Mouse (Mus musculus) lung, embryonic 14.5 days (tissue): ENCODE results near the gene Haus2. TPM values are rescaled to one million over a fixed set of nuclear protein-coding genes. Genes with fewer than 3 reads are reported as not detected.
"Not testable (repeated sequence)": the region's sequence is repeated elsewhere in the genome, so short reads cannot be mapped to it uniquely, and the experiment has no call there.

Experiments
- ATAC-seq: fragments of 200-750 bp; cut with Nextera tagmentation; 2 replicates; pipeline ENCODE4 v1.8.0; 2017; ENCODE audit warnings: mild to moderate bottlenecking, moderate TSS enrichment, moderate library complexity; ENCODE audit not compliant: insufficient read depth
- DNase-seq: peaks from one replicate; pipeline ENCODE4 v3.0.0-alpha.2; 2015
- H3K27ac ChIP-seq: fragments of 300-500 bp; sonication (generic); 2 replicates; pipeline ENCODE4 v1.5.1; 2014; ENCODE audit warnings: low read depth, mild to moderate bottlenecking, moderate library complexity
- H3K27me3 ChIP-seq: fragments of 300-500 bp; sonication (generic); 2 replicates; pipeline ENCODE4 v1.6.1; 2014; ENCODE audit warnings: low read length, control low read depth; ENCODE audit not compliant: insufficient read depth
- H3K36me3 ChIP-seq: fragments of 300-500 bp; sonication (generic); 2 replicates; pipeline ENCODE4 v1.6.1; 2014; ENCODE audit warnings: control low read depth; ENCODE audit not compliant: insufficient read depth
- H3K4me1 ChIP-seq: fragments of 300-500 bp; sonication (generic); 2 replicates; pipeline ENCODE4 v1.6.1; 2014; ENCODE audit warnings: antibody characterized with exemption, control low read depth; ENCODE audit not compliant: insufficient read depth
- H3K4me2 ChIP-seq: fragments of 300-500 bp; sonication (generic); 2 replicates; pipeline ENCODE4 v1.6.1; 2014; ENCODE audit warnings: mild to moderate bottlenecking
- H3K4me3 ChIP-seq: fragments of 300-500 bp; sonication (generic); 2 replicates; pipeline ENCODE4 v1.5.1; 2014; ENCODE audit warnings: low read depth, low read length
- H3K9ac ChIP-seq: fragments of 300-500 bp; sonication (generic); 2 replicates; pipeline ENCODE4 v1.6.1; 2014
- H3K9me3 ChIP-seq: fragments of 300-500 bp; sonication (generic); 2 replicates; pipeline ENCODE4 v1.6.1; 2016; ENCODE audit warnings: low read depth, low read length, control low read depth
- CTCF ChIP-seq: IDR thresholded peaks from 2 replicates; pipeline ENCODE4 v1.5.1; 2016; ENCODE audit warnings: antibody characterized with exemption, low read depth
- WGBS: fragments of 180-500 bp; shearing (Covaris S2); extraction: QIAGEN DNeasy Blood & Tissue Kit; methylation state at CpG from one replicate; pipeline ENCODE4 v1.1.7; 2014; 5-methylcytosine and 5-hydroxymethylcytosine counted together
- polyA plus RNA-seq: library from polyadenylated mRNA; unstranded; fragments of >200 nt; fragmentation: Nextera tagmentation; extraction: Ambion mirVana; gene quantifications from 2 replicates; pipeline ENCODE4 v1.2.1, GENCODE M21; 2014

Haus2 gene
- polyA plus RNA-seq, 1 experiment from 2014 or later: 25.7 TPM

DNA sequence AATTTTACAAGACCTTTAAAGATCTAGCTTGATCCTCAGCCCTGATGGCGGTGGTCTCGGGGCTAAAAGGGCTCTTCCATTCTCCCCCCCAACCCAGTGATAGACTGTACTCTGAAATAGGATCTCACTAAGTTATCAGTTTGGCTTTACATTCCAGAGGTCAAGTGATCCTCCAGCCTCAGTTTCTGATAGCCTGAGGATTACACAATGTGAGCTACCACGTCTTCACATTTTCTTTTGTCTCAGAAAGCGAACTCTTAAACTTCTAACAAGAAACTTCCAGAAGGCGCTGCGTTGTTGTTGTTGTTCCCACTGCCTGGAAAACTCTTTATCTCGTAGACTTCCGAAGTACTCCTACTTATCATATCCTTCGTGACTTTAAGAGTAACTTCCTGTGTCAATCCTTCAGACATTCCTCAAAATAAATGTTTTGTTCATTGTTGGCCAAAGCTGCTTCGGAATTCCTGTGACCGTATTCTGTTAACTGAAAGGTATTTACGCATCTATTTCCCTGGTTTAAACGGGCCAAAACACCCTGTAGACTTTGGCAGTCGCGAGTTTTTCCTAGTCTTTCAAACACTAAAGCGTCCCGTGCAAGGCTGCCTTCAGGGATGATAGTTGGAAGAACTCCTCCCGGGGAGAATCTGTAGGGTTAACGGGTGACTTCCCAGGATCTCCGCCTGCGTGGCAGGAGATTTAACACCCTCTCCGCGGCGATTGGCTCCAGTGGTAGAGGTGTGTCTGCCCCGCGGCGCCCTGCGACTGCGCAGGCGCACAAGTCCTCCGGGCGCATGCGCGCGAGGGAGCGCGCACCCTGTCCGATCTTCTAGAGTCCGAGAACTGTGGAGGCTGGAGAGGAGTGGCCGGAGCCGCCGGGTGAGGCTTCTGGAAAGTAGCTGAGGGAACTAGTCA lies 42.0 kb upstream of the Haus2 start, which contains the start of gene Snap23:
Snap23 (plus strand) TSS at position 786 of the 912 bp plus-strand sequence.
- under 1% methylated on average over 42 of the region's 42 CpGs for WGBS
- Histone ChIP-seq H3K4me3 (peak within 1 kb of the TSS; percentile 69), H3K36me3 (no peaks in the 10 kb centered on the region; the same call in 1 of the 2 replicates), H3K9ac (peak within 1 kb of the TSS; percentile 75), H3K4me1 (no peaks in the 10 kb centered on the region), H3K4me2 (peak within 1 kb of the TSS; percentile 82), H3K9me3 (no peaks in the 10 kb centered on the region), H3K27ac (peak within 1 kb of the TSS; percentile 95), H3K27me3 (no peaks in the 10 kb centered on the region)
- peak; percentile 98 for DNase-seq
- peak; percentile 96 for ATAC-seq
- no peak for TF ChIP-seq CTCF

DNA sequence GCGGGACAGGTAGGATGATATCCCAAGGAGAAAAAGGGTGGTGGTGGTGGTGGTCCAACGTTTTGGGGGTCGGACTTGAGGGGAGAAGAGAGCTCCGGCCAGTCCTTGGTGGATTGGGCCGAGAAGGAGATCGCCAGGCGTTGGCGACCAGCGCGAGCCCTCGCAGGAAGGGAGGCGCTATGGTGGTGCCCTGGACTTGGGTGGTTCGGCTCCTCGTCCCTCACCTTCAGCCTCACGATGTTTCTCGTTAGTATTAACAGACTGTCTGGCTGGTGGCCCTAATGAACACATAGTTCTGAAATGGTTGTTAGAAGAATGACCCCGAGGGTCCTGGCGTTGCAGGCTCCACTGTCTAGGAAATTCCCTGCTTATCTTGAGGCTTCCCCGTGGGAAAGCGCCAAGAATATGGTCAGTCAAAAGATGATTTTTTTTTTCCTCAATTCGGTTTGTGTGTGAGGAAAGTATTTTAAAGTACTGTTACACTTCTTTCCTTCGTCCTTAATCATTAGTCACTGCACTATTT lies 41.3 kb upstream of the Haus2 start:
- H3K27ac ChIP-seq: peak overlapping the region; percentile 95
- DNase-seq (no peak), ATAC-seq (peak; percentile 81)
- H3K9ac ChIP-seq: peak overlapping the region; percentile 75
- H3K4me2 ChIP-seq: peak overlapping the region; percentile 82
- WGBS: under 1% methylated on average over 22 of the region's 22 CpGs
- H3K4me3 ChIP-seq: peak overlapping the region; percentile 69
- TF ChIP-seq CTCF: no peak
- H3K36me3 ChIP-seq: no peaks in the 10 kb centered on the region; the same call in 1 of the 2 replicates
- H3K27me3 ChIP-seq: no peaks in the 10 kb centered on the region
- H3K9me3 ChIP-seq: no peaks in the 10 kb centered on the region
- no peaks in the 10 kb centered on the region for H3K4me1 ChIP-seq

- Histone ChIP-seq H3K27ac (no peak overlapping the region), H3K4me1 (no peaks in the 10 kb centered on the region), H3K4me2 (no peak overlapping the region), H3K9me3 (no peaks in the 10 kb centered on the region), H3K36me3 (no peaks in the 10 kb centered on the region; the same call in 1 of the 2 replicates), H3K4me3 (no peak overlapping the region), H3K27me3 (no peaks in the 10 kb centered on the region), H3K9ac (no peak overlapping the region)
- WGBS: 92% methylated on average over 3 of the region's 3 CpGs
- DNase-seq: no peak
- ATAC-seq: no peak
- no peak for TF ChIP-seq CTCF
Measured at GRCm38 (mm10) chr2:120571081-120571480, 38.1 kb upstream of the Haus2 start.

- WGBS: 95% methylated on average over 3 of the region's 3 CpGs
- not testable (repeated sequence) for ATAC-seq, H3K4me2 ChIP-seq, H3K4me3 ChIP-seq, H3K4me1 ChIP-seq, H3K27me3 ChIP-seq, DNase-seq, H3K36me3 ChIP-seq, H3K27ac ChIP-seq, H3K9me3 ChIP-seq, H3K9ac ChIP-seq
Measured at GRCm38 (mm10) chr2:120572161-120572560, 37.0 kb upstream of the Haus2 start.

GRCm38 (mm10) chr2:120575121-120575520 lies 34.1 kb upstream of the Haus2 start:
- no peak for DNase-seq
- no peaks in the 10 kb centered on the region for H3K4me1 ChIP-seq
- H3K36me3 ChIP-seq: peaks cover 2% of the 10 kb centered on the region; the same call in 1 of the 2 replicates
- H3K4me3 ChIP-seq: no peak overlapping the region
- no peak overlapping the region for H3K4me2 ChIP-seq
- no peaks in the 10 kb centered on the region for H3K9me3 ChIP-seq
- WGBS: 85% methylated on average over 3 of the region's 3 CpGs
- ATAC-seq: no peak
- H3K27ac ChIP-seq: no peak overlapping the region
- no peak for TF ChIP-seq CTCF
- no peaks in the 10 kb centered on the region for H3K27me3 ChIP-seq
- H3K9ac ChIP-seq: no peak overlapping the region

- no peak for ATAC-seq
- Histone ChIP-seq H3K27me3 (no peaks in the 10 kb centered on the region), H3K4me3 (no peak overlapping the region), H3K36me3 (peaks cover 4% of the 10 kb centered on the region; the same call in 1 of the 2 replicates), H3K9ac (no peak overlapping the region), H3K4me1 (no peaks in the 10 kb centered on the region), H3K27ac (no peak overlapping the region), H3K9me3 (no peaks in the 10 kb centered on the region), H3K4me2 (no peak overlapping the region)
- 77% methylated on average over 2 of the region's 2 CpGs for WGBS
- no peak for TF ChIP-seq CTCF
- no peak for DNase-seq
Measured at GRCm38 (mm10) chr2:120575978-120576377, 33.2 kb upstream of the Haus2 start.

DNA sequence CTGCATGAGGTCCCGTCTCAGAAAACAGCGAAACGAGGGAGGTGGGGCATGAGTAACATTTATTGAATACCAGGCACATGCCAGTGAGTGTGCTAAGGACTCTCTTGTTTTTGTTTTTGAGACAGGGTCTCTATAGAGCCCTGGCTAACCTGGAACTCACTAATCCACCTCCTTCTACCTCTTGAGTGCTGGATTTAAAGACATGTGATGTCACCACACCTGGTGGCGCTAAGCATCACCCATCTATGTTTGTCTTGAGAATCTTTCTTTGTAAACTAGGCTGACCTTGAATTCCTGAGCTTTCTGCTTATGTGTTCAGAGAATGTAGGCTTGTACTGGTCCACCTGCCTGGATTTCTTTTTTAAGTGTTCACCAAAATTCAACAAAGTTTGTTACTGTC lies 31.4 kb upstream of the Haus2 start:
- no peak overlapping the region for H3K9ac ChIP-seq
- H3K4me1 ChIP-seq: no peaks in the 10 kb centered on the region
- 59% methylated on average over 4 of the region's 4 CpGs for WGBS
- 0 out of 2 replicates have a peak, but pooled peaks cover 4% of the 10 kb centered on the region for H3K36me3 ChIP-seq
- TF ChIP-seq CTCF: no peak
- no peak overlapping the region for H3K4me2 ChIP-seq
- no peak for ATAC-seq
- peak overlapping the region; percentile 36; the same call in 1 of the 2 replicates for H3K27ac ChIP-seq
- H3K27me3 ChIP-seq: no peaks in the 10 kb centered on the region
- H3K9me3 ChIP-seq: no peaks in the 10 kb centered on the region
- no peak overlapping the region for H3K4me3 ChIP-seq
- no peak for DNase-seq
